Mouse (Mus musculus) right cerebral cortex, adult 2 months (tissue): ENCODE results near the gene Tuba8.

Source experiments
- DNase-seq, 2 experiments: peaks; one replicate each; pipeline ENCODE4 v3.0.0; 2021 to 2022; ENCODE audit warnings: low spot score in 2 of 2

Tuba8 gene

DNA sequence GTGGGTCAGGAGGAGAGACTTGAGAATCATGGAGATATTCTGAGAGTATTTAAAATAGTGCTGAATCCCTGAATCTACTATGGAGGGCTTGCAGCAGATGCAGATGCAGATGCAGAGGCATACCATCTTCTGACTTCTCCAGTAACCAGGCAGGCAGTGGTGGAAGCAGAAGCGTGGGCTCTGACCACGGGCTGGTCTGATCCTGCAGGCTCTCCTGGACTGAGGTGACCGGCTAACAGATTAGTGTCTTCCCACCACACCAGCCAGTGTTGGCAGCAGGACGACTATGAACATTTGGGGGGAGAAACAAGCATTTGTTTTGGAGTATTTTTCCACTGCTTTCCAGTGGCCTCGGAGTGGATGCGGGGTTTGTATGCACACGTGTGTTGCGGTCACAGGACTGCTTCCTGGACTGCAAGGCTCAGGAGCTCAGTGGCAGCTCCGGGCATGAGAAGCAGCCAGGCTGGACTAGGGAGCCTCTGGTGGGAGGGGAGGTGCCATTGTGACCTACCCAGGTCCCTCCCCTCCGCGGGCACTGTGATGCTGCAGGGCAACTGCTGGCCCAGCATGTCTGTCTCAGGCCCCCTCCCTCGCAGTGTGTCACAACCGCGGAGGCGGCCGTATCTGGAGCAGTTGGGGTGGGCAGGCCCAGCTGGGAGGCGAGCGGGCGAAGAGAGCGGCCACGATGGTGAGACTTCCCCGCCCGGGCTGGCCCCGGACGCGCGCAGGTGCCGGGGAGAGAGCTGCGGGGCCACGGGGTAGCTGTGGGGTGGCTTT lies at the start of gene Tuba8:
TSS of gene Tuba8 (plus strand) at position 548 of the 777 bp plus-strand sequence.
- DNase-seq = peak; percentile 61 to 70

DNA sequence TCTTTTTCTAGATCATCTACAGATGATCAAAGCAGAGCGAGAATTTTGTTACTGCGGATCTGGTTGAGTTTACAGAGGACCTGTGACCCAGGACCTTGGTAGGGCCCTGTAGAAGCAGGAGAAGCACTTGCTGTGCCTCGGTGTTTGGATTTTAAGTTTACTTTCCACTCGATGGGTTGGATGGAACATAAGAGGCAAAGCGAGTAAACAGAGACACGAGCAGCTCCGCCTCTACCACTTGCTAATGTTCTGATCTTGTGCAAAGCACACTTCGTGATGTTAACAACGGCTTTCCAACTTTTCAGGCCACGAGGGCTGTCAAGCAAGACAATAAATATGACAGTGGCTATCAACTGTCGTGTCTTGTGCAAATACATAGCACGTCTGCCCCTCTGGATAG lies 47.9 kb upstream of the Tuba8 start:
- DNase-seq = no peak

DNA sequence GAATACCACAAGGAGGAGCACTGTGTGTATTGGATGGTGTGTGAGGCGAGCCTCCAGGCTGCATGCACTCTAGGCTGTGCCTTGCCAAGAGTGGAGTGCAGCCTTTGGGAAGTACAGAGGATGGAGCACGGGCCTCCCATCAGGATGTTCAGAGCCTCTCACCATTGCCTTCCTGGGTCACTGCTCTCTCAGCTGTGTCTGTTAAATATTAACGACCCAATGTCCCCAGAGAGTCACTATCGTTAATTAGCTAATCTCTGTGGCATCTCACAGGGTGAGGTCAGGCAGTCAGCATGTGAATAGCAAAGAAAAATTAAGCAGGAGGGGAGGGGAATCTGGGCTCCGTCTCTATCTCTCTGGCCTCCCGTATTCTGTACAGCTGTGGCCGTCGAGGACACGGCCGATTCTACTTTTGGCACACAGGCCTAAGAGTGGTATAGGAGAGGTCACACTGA lies 44.4 kb upstream of the Tuba8 start:
- no peak for DNase-seq

DNA sequence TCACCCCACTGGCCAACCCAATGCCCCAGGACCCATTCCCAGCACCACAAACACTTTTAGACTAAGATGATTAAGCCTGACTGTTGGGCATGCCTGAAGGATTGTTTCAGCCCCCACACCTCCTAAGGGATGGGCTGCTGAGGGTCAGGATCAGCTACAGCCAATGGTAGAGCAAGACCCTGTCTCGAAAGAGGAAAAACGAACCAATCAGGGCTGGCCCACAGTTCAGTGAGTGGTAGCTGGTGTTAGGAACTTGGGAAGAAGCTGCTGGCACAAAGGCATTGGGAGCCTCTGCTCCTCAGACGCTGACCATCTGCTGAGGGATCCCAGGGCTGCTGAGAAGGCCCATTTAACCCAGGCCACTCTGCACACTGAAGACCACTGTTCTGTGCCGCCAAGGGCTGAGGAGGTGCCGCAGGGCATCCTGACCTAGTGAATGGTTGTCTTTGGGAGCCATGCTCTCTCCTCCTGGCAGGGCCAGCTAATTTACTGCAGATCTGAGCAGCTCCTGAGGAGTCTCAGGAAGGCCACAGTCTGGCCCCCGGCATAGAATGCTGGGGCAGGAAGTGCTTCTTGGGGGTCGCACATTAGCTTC lies 43.0 kb upstream of the Tuba8 start:
- no peak for DNase-seq

DNA sequence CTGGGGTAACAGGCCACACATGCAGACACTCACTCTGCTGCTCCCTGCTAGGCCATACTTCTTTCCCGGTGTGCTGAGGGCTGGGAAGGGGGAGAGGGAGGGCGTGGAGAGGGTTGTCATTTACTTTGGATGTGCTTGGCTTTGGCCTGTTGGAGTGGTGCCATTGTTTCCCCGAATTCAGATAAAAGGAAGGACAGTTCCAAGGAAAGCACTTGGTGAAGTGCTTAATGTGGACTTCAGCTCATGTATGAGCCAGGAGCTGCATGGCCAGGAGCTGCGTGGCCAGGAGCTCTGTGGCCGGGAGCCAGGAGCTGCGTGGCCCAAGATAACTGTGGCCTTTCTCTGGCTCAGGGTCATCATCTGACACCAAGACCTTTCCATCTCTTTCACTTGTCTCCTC lies 39.4 kb upstream of the Tuba8 start:
- no peak for DNase-seq

DNA sequence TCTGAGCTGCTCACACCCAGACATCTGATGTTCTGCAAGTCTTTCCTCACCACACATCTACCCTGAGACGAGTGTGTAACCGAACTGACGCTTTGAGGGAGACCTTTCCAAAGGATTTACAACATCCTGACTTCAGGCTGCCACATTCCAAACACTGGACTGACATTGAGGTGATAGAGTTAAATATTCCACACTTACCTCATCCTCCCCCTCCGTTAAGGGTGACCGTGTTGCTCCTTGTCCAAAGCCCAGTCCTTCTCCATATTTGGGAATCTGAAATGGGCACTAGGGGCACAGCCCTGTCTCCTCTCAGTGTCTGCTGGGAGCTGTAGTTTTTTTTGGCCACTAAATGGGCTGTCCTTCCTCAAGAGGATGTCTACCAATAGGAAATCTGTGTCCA lies 37.0 kb upstream of the Tuba8 start:
- DNase-seq = no peak

DNA sequence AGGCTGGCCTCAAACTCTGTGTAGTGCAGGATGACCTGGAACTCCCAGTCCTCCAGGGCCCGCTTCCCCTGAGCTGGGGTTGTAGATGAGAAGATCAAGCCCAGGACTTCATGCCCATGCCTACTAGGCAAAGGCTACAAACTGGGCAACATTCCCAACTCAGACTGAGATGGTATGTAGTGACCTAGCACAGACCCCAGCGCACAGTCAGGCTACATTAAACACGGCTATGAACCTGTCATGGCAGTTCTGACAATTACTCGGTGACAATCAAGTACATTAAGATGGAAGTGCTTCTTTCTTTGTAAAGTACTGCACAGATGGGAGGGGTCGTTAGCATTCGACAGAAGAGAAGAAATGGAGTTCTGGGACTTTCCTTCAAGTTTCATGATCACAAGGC lies 35.7 kb upstream of the Tuba8 start:
- no peak for DNase-seq

DNA sequence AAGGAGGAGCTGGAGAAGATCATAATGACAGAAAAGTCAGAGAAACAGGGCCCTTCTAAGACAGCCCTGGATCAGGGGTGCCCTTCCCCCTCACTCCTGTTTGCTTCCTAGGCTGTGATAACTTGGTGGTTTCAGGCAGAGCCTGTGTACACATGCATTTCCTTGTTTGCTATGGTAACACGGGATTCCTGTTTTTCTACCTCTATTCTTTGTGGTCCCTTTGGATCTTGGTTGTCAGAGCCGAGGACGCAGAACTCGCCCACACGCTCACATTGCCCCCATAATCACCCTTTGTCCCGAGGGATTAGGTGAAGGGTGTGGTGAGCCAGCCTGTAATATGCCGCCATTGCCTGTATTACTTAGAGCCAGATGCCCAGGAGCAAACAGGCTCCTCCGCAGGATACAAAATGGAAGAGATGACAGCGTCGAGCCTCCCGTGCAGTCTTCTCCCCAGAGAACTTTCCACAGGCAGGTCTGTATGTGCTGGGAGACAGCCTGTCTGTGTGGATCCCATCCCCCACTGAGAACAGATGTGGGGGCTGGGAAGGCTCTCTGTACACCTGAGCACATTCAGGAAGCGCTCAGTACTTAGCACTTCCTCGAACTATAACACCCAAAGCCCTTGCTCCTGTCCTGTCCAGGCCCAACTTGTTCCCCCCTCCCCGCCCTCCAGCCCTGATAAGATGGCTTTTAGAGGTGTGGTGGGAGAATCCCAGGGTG lies 34.3 kb upstream of the Tuba8 start:
- DNase-seq = no peak

DNA sequence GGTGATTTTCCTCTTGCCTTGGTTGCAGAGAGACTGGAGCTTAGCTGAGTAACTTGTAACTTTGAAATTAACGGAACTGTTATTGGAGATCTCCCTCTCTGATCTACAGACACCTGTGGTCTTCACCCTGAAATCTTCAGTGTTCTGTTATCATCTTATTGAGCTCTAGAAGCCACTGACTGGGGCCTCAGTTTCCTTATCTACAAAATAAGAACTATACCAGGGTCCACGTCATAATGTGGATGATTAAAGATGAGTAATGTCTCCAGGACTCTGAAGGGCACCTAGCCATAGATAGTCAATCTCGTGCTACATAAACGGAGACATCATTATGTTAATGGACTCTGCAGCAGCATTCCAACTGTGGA lies 33.8 kb upstream of the Tuba8 start:
- no peak for DNase-seq

DNA sequence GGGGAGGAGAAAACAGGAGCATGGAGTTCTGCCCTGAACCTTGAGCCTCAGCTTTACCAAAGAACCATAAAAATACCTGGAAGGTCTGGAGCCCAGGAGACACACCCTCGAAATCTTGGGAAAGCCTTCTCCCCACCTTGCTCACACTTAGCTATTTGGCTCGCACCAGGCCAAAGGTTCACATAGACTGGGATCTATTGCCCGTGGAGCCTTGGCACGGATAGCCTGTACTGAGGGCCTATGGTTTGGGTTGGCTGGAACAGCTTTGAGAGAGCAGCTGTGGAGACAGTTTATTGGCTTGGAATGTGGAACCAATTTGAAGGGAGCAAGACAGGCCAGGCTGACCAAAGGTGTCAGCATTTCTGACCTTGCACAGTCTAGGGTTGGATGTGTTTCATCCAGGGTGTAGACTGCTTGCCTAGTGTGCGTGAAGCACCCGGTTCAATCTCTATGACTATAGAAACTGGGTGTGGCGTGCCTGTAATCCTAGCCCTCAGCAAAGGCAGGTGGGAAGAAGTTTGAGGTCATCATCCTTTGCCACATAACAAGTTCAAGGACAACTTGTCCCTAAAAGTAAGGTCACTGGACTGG lies 33.3 kb upstream of the Tuba8 start:
- DNase-seq = no peak

DNA sequence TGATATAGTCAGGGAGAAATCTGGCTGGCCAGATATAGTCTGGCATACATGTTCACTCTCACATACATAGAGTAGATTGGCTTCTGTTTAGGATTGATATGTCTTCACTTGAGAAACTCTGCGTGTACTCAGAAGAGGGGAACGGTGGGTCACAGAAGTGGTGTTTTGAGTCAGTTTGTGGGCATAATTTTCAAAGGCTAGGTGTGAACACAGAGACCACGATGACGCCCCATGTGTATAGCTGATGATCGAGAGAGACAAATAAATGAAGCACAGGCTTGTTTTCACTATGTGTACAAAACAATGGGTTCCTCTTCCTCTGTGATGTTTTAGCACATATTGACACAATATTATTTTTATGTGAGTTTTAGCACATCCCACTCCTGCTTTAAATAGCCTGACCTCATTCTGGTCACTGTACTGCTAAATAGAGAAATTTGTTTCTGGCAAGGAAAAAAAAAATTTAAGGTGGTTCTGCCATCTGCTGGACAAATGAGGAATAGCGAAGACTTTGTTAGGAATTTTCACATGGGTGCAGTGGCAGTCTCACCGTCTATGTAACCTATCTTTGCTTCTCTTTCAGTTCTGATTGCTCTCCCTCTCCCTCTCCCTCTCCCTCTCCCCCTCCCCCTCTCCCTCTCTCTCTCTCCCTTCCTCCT lies 31.7 kb upstream of the Tuba8 start:
- DNase-seq = peak; percentile 81 to 88

DNA sequence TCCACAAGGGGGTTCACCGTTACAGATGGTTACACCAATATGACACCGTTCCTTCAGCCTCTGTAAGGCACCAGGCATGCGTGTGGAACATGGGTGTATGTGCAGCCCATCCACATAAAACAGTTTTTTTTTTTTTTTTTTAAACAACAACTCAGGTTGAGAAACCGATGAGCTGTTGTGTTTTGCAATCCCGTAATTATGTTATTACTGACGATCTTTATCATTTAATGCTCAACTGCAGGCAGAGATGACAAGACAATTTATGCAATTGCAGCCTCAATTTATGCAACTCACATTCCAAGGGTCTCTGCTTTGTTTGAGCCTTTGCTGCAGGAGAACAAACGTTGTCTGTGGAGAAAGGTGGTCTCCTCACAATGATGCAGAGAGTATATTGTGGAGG lies 30.6 kb upstream of the Tuba8 start:
- no peak for DNase-seq

DNA sequence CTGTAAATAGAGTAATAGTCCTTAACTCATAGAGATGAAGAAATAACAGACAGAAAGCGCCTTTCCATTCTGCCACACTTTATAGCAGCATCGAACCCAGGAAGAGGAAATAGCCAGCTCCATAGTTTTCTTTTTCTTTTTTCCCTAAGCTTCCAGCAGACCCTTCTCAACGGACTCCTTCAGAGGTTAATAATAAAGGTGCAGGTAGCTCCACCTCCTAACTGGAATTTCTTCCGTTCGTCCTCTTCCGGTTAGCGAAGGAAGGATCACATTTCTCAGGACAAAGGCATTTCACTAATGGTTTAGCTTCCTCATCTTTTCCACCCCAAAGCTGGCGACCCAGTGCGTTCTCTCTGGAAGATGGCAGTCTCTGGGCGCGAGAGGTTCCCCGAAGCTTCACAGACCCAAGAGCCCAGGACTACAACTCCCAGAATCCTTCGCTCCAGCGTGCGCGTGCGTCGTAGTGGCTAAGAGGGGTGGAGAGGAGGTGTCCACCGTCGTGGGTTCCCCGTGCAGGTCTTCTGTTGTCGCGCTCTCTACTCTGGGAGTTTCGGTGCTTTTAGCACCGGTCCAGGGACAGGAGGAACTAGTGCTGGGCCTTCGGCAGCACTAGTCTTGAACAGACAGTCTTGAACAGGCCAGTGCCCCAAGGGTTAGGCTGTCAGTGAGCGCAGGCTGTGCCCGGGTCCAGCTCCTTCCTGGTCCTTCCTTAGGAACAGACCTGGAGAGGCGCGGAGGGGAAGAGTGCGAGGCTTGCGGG lies 26.9 kb upstream of the Tuba8 start, which contains the start of gene Pex26:
TSS of gene Pex26 (plus strand) at position 254 of the 760 bp plus-strand sequence.
- peak; percentile 92 to 95 for DNase-seq

DNA sequence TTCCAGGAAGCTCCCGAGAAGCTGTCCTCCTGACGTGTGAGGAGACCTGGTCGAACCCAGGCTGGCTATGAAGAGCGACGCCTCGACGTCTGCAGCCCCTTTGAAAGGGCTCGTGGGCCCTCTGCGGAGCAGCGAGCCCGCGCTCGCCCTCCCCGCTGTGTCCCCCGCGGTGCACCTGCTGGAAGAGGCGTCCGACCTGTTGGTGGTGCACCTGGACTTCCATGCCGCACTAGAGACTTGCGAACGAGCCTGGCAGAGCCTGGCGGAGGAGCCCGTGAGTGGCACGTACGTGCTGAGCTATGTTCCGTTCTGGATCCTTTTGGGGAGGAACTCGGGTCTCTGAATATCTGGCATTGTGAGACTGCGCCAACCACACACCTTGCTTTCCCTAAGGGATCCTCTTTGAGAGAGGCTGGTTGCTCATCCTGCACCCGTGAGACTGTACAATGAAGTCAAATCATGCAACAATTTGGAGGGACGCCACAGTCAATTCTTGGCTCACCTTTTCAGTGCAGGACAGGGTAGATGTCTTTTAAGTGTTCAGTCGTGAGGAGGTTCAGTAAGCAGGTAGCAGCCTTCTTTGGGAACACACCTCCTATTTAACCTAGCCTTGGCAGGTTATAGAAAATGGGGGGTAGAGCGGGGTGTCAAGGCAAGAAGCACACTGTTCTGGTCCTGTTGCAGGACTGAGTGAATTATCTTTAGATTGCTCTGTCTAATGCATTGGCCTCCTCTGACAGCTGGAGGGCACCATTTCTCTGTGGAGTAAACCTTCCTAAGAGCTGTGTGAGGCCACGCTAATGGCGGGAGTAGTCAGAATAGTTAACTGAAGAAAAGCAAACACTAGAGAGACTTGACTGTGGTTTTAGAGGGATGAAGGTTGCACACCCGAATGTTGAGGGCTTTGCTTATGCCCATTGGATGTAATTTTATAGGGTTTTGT lies 26.0 kb upstream of the Tuba8 start:
- DNase-seq = peak; percentile 59 to 66

DNA sequence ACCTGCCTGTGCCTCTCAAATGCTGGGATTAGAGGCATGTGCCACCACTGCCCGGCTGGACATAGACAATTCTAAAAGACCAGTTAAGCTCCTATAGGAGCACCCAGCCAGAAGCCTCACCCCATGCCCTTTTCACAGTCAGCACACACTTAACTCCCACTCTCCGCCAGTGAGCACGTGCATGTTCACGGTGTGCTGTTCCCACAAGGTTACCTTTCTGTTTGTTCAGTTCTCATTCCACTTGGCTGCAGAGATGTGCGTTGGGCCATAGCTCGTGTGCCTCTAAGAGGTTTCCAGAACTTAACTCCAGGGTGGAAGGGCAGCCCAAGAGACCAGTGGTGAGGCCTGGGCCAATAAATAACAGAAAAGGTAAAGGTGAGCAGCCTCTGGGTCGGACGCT lies 25.3 kb upstream of the Tuba8 start:
- no peak for DNase-seq

DNA sequence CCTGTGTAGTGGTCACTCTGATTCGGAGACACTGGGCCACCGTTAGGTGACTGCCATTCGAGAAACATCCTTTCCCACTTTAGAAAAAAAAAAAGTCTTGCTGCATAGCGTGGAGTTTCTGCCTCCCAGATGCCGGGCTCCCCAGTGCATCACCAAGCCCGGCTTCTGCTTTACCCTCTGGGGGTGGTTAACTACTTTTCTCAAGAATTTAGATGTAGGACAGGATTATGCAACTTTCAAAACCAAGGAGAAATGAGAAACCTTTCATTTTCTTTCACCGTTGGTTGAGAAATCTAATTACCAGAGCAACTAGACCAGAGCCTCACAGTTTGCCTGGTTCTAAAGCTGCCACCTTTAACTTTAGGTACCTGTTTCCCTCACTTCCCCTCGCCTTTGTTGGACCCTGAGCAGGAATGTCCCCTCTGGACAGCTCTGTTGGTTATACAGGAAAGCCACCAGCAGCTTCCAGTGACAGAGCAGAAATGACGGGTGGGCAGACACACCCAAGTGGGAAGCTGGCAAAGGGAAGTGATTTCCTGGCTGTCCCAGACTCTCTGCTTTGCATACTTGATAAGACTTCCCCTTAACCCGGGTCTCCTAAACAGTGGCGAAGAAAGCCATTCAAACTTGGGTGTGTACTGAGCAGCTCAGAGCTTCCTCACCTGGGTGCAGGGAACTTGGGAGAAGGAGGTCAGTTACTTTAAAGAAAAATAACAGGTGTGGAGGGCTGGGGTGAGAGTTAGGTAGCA lies 19.1 kb upstream of the Tuba8 start:
- no peak for DNase-seq

DNA sequence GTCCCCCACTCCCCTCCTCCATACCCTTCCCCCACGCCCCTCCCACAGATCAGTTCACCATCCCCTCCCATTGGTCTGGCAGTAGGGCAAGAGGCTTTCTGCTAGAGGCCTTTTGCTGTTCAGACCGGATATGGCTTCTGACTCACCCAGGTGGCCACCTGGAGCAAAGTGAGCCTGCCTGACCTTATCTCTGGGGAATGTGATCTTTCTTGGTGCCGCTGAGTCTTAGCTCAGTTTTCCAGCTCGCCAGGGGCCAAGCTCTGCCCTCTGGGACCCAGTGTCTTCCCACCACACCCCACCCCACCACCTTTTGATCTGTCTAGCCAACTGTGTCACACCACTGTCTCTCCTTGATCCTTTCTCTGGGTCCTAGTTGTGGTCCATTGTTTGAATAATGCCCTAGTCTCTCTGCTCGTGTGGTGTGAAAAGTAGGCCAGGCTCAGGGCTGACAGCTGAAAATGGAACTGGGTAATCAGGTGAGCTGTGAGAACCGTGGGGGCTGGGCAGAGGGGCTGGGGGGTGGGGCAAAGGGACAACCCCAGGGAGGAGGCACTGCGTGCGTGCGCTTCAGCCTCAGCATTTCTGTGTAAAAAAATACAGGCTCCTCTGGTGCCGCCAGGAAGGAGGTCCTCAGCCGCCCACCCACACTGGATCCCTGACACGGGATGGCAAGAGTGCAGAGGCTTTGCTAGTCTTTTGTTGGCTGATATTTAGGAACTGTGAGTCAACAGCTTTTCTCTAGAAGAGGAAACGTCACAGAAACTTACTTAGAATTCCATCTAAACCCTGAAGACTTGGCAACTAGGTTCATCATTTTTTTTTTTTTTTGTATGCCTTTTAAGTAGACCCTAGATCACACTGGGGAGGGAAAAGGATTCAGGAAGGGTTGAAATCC lies 16.2 kb upstream of the Tuba8 start:
- no peak for DNase-seq
